Mouse (Mus musculus): ENCODE measurements at regions not wholly inside any gene's neighbourhood (a gene's known extent, or its start where the extent isn't known, plus 50 kb on each side); places are given as distances from the start of the nearest gene placed in this dataset.
A peak's percentile ranks its signal among the peaks of the same experiment; 100 is the strongest.

DNA sequence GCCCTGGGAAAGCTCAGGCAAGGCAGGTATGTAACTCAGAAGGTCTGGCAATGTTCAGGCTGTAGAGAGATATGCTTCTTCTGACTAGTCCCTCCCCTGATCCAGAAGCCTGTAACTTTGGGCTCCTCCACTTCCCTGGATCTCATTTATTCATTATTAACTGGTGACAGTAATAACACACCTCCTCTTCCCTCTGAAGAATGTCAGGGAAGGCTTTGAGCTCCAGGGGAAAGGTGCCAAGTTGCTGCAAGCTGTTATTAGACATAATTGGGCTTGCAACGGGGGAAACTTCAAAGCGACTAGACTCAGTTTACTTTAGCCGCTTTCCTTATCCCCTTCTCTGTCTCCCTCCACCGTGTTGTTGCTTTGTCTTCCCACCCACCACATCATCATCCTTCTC is 75.6 kb upstream of the Tmprss2 start:
- DNase-seq (ENCODE audit: low spot score in 2 of 2) = no peak

DNA sequence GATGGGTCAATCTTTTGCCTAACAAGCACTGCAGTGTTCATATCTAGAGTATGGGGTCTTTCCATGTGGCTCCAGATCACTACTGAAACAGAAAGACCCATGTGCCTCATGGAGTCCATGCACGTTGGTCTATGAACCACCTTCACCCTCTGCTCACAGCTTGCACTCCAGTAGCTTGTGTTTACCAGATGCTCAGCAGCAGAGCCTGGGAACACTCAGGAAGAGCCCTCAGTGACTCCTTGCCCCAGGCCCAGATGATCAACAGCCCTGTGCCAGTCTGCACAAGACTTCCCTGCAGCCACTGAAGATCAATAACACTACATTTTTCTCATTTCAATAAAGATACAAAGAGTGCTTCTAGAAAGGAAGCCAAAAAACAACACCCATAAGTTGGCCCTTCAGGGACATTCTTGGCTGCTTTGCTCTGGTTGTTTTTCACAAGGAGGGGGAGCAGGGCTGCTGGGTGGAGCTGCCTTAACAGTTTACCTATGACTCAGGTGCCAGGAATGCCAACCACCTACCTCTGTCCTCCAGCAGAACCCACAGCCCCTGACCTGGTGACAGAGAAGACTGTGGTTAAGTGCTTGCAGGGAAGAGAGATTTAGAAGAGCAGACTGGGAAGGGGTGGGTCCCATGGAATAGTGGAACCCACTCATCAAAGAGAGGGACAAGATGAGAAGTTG is 74.7 kb upstream of the Tmprss2 start:
- DNase-seq (ENCODE audit: low spot score in 2 of 2) = peak; percentile 52 to 60

DNA sequence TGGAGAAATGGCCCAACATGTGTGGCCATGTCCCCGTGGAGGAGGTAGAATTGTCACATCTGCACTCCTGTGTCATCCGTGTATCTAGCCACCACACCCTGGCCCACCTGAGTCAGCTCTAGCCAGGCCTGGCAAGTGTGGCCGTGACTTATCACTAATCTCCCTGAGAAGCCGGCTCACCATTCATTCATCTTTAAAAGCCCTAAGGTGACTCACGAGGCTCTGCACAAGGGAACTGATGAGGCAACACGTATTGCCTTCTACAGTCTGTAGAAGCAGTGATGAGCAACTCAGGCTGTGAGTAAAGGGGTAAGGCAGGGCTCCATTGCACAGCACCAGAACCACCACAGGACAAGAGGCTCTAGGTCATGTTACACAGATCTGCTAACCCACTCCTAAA is 70.2 kb upstream of the Tmprss2 start:
- DNase-seq (ENCODE audit: low spot score in 2 of 2) = peak in 1 of 2 experiments; percentile 47

DNA sequence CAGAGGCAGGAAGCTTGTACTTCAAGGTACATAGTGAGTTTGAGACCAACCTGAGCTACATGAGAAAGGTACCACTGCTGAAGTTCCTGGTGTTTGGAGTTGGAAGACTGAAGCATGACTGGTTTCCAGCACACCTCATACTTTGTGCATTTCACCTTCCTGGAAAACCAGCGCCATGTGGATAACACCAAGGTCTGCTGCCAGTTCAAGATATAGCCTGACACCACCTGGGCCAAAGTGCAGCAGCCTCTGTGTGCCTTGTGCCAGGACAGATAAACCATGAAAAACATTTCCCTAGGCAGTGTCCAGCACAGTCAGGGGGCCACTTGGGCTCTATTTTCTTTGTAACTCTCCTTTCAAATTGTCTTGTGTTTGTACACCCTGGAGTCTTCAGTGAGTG is 68.8 kb upstream of the Tmprss2 start:
- no peak for DNase-seq (ENCODE audit: low spot score in 2 of 2)

DNA sequence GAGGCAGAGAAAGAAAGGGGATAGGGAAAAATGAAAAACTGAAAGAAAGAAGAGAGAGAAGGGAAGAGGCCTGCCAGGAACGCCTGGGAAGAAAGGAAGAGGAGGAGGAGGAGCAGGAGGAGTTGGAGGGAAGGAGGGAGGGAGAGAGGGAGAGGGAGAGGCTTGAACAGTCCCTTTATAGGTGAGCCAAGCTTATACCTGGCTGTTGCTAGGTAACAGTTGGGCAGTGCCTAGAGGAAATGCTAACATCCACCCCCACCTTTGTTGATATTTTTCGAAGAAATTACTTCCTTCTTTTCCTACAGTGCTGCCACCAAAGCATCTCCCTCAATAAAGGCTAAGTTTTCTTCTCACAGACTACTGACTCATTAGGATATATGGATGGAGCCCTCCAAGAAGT is 68.3 kb upstream of the Tmprss2 start:
- no peak for DNase-seq (ENCODE audit: low spot score in 2 of 2)

DNA sequence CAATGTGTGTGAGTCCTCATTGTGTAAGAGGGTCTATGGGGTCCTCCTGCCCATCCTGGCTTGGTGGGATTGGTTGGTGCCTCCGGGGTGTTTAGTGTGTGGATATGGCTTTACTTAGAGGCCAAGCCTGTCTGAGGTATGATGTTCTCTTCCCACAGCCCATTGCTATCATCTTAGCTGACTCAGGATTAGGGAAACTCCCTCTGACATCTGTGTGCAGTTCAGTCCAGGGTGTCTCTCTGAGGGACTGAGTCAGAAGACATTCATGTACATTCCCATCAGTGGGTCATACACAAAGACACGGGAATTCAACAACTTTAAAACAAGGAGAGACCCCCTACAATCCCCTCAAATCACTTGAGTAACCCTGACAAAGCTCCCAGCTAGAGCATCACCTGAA is 66.6 kb upstream of the Tmprss2 start:
- no peak for DNase-seq (ENCODE audit: low spot score in 2 of 2)

DNA sequence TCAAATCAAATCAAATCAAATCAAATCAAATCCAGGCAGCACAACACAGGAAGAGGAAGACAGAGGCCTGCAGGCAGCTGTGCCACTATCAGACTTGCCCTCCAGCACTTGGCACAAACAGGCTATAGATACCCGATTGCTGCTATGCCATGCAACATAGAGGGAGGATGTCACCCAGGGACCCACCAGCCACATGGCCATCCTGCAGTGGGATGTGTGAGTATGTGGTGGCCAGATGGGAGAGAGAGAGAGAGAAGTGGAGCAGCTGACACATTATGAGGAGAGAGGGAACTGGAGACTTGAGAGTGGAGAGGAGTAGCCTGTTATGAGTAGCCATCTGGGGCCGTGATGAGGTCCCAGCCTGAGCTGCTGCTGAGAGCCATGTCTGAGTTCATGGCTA is 62.6 kb upstream of the Tmprss2 start:
- DNase-seq (ENCODE audit: low spot score in 2 of 2) = no peak

DNA sequence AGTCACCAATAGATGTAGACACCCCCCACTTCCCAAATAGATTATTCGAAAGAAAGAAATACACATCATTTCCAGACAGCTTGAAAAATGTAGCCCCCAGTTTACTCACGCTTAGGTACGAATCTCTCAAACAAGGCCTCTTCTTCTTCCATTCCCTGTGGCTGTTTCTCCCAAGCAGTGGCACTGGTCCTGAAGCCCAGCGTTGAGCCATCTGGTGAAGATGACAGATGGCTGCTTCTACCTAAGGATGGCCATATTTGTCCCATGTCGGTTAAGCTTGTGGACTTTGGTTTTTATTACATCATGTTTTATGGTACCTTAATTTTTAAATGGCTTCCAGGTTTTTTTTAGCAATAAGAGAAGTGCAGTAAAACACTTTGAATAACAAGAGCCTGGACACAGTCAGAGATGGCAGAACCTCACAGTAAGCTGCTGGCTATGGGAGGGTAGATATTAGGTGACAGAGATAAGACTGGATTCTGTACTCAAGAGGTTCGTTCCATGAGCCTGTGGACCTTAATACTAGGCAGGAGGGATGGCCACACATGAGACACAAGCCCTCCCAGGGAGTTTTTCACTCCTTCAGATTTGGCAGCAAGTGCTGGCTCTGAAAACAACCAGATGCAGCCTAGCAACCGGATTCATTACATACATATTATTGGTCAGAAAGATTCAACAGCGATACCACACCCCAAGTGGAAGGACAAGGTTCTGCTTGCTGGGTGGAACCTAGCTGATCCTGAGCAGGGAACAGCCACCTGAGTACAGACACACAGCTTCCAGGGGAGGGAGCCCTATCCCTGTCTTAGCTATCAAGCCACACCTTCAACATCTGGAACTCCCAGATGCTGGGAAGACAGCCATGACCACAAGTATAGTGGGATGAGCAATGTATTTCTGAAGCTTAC is 59.4 kb upstream of the Tmprss2 start:
- peak in 1 of 2 experiments; percentile 41 for DNase-seq (ENCODE audit: low spot score in 2 of 2)

DNA sequence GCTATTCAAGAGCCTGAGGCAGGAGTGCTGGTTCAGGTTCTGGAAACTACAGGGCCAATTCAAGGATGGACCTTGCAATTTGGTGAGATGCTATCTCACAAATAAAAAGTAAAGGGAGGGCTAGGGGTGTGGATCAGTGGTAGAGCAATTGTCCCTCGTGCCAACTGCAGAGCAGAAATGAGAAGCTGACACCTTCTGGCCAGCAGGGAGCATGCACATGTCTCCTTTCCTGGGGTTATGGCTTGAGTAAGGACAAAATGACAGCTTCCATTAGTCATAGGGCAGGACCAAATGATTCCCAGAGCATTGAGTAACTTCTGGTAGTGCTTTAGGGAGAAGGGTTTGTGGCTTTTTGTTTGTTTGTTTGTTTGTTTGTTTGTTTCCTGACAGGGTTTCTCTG is 56.5 kb upstream of the Tmprss2 start:
- no peak for DNase-seq (ENCODE audit: low spot score in 2 of 2)

DNA sequence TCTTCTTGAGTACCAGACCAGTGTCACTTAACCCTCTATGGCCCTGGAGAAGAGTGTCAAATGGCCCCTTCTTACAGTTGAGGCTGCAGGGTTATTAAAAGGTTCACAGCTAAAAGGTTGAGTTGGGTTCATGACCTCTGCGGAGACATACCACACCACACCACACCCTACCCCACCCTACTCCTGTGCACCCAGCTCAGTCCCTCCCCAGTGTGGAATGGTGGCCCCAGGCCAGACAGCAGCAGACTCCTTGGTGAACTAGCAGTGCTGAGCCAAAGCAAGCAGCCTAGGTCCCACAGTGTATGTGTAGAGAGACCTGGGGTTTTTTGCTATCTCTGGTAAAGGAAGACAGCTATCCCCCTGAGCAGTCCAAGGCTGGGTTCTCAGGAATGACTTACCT is 54.5 kb upstream of the Tmprss2 start:
- peak; percentile 47 to 60 for DNase-seq (ENCODE audit: low spot score in 2 of 2)

Measured in urinary bladder, postnatal 36 days (tissue).